Mouse (Mus musculus) mouse trophoblast stem cell (cell line): Measurements from ENCODE around the gene 2410004P03Rik.

ENCODE experiments used
- in situ Hi-C, 2 experiments: fragments of 300-500 bp; cut with MseI, MboI; formaldehyde crosslinking; loops; 2 replicates in 1 of 2; 3 replicates in 1 of 2; pipeline ENCODE4 v1.15.1; 2025

The 2410004P03Rik gene

GRCm38 (mm10) chr12:17011100-17011870 lies at the start of gene 2410004P03Rik:
Gene 2410004P03Rik, minus strand, starts transcription at chr12:17011727.
- in situ Hi-C loops: loop anchor here in 1 of 2 experiments (25.0 kb wide), 1 partner anchor 199 kb away; the partner anchor contains the start of genes E2f6 and Greb1

- in situ Hi-C loops: no loop called here
These were observed 49.7 kb upstream of the 2410004P03Rik start for GRCm38 (mm10) chr12:17061183-17061722.

GRCm38 (mm10) chr12:17058490-17058889 lies 47.0 kb upstream of the 2410004P03Rik start:
- in situ Hi-C loops: no loop called here

GRCm38 (mm10) chr12:17057110-17057509 lies 45.6 kb upstream of the 2410004P03Rik start:
- in situ Hi-C loops: no loop called here

GRCm38 (mm10) chr12:17055766-17056165 lies 44.2 kb upstream of the 2410004P03Rik start:
- in situ Hi-C loops: no loop called here

- in situ Hi-C loops: no loop called here
These were observed 43.2 kb upstream of the 2410004P03Rik start for GRCm38 (mm10) chr12:17054691-17055090.

GRCm38 (mm10) chr12:17052673-17053072 lies 41.1 kb upstream of the 2410004P03Rik start:
- in situ Hi-C loops: no loop called here

- in situ Hi-C loops: no loop called here
These were observed 39.5 kb upstream of the 2410004P03Rik start for GRCm38 (mm10) chr12:17051057-17051456.

- in situ Hi-C loops: no loop called here
These were observed 38.3 kb upstream of the 2410004P03Rik start for GRCm38 (mm10) chr12:17049796-17050195.

- in situ Hi-C loops: no loop called here
These were observed 37.6 kb upstream of the 2410004P03Rik start for GRCm38 (mm10) chr12:17048979-17049612.

- in situ Hi-C loops: no loop called here
These were observed 31.8 kb upstream of the 2410004P03Rik start for GRCm38 (mm10) chr12:17043311-17043710.

GRCm38 (mm10) chr12:17040567-17040966 lies 29.0 kb upstream of the 2410004P03Rik start:
- in situ Hi-C loops: no loop called here

GRCm38 (mm10) chr12:17039415-17039814 lies 27.9 kb upstream of the 2410004P03Rik start:
- in situ Hi-C loops: loop anchor here in 1 of 2 experiments (10.0 kb wide), 1 partner anchor 215 kb away; no protein-coding TSS in a partner anchor

GRCm38 (mm10) chr12:17038246-17038645 lies 26.7 kb upstream of the 2410004P03Rik start:
- in situ Hi-C loops: loop anchor here in 1 of 2 experiments (10.0 kb wide), 1 partner anchor 217 kb away; no protein-coding TSS in a partner anchor

GRCm38 (mm10) chr12:17037053-17037610 lies 25.6 kb upstream of the 2410004P03Rik start:
- in situ Hi-C loops: loop anchor here in 1 of 2 experiments (10.0 kb wide), 1 partner anchor 218 kb away; no protein-coding TSS in a partner anchor

GRCm38 (mm10) chr12:17036532-17036931 lies 25.0 kb upstream of the 2410004P03Rik start:
- in situ Hi-C loops: loop anchor here in 1 of 2 experiments (10.0 kb wide), 1 partner anchor 218 kb away; no protein-coding TSS in a partner anchor

- in situ Hi-C loops: loop anchor here in 1 of 2 experiments (10.0 kb wide), 1 partner anchor 220 kb away; no protein-coding TSS in a partner anchor
These were observed 23.6 kb upstream of the 2410004P03Rik start for GRCm38 (mm10) chr12:17035128-17035527.

GRCm38 (mm10) chr12:17034671-17035070 lies 23.1 kb upstream of the 2410004P03Rik start:
- in situ Hi-C loops: loop anchor here in 1 of 2 experiments (10.0 kb wide), 1 partner anchor 220 kb away; no protein-coding TSS in a partner anchor

- in situ Hi-C loops: loop anchor here in 1 of 2 experiments (10.0 kb wide), 1 partner anchor 221 kb away; no protein-coding TSS in a partner anchor
These were observed 21.9 kb upstream of the 2410004P03Rik start for GRCm38 (mm10) chr12:17033464-17033841.

GRCm38 (mm10) chr12:17032694-17033463 lies 21.4 kb upstream of the 2410004P03Rik start:
- in situ Hi-C loops: loop anchor here in 1 of 2 experiments (10.0 kb wide), 1 partner anchor 222 kb away; no protein-coding TSS in a partner anchor
